Mouse (Mus musculus) lung, embryonic 14.5 days (tissue): ENCODE results near the gene Plekhh2. TPM values are rescaled to one million over a fixed set of nuclear protein-coding genes. Genes with fewer than 3 reads are reported as not detected.

Source experiments
- ATAC-seq: fragments of 200-750 bp; cut with Nextera tagmentation; 2 replicates; pipeline ENCODE4 v1.8.0; 2017; ENCODE audit warnings: mild to moderate bottlenecking, moderate TSS enrichment, moderate library complexity; ENCODE audit not compliant: insufficient read depth
- DNase-seq: peaks from one replicate; pipeline ENCODE4 v3.0.0-alpha.2; 2015
- H3K27ac ChIP-seq: fragments of 300-500 bp; sonication (generic); 2 replicates; pipeline ENCODE4 v1.5.1; 2014; ENCODE audit warnings: low read depth, mild to moderate bottlenecking, moderate library complexity
- H3K27me3 ChIP-seq: fragments of 300-500 bp; sonication (generic); 2 replicates; pipeline ENCODE4 v1.6.1; 2014; ENCODE audit warnings: low read length, control low read depth; ENCODE audit not compliant: insufficient read depth
- H3K36me3 ChIP-seq: fragments of 300-500 bp; sonication (generic); 2 replicates; pipeline ENCODE4 v1.6.1; 2014; ENCODE audit warnings: control low read depth; ENCODE audit not compliant: insufficient read depth
- H3K4me1 ChIP-seq: fragments of 300-500 bp; sonication (generic); 2 replicates; pipeline ENCODE4 v1.6.1; 2014; ENCODE audit warnings: antibody characterized with exemption, control low read depth; ENCODE audit not compliant: insufficient read depth
- H3K4me2 ChIP-seq: fragments of 300-500 bp; sonication (generic); 2 replicates; pipeline ENCODE4 v1.6.1; 2014; ENCODE audit warnings: mild to moderate bottlenecking
- H3K4me3 ChIP-seq: fragments of 300-500 bp; sonication (generic); 2 replicates; pipeline ENCODE4 v1.5.1; 2014; ENCODE audit warnings: low read depth, low read length
- H3K9ac ChIP-seq: fragments of 300-500 bp; sonication (generic); 2 replicates; pipeline ENCODE4 v1.6.1; 2014
- H3K9me3 ChIP-seq: fragments of 300-500 bp; sonication (generic); 2 replicates; pipeline ENCODE4 v1.6.1; 2016; ENCODE audit warnings: low read depth, low read length, control low read depth
- CTCF ChIP-seq: IDR thresholded peaks from 2 replicates; pipeline ENCODE4 v1.5.1; 2016; ENCODE audit warnings: antibody characterized with exemption, low read depth
- WGBS: fragments of 180-500 bp; shearing (Covaris S2); extraction: QIAGEN DNeasy Blood & Tissue Kit; methylation state at CpG from one replicate; pipeline ENCODE4 v1.1.7; 2014; 5-methylcytosine and 5-hydroxymethylcytosine counted together
- polyA plus RNA-seq: library from polyadenylated mRNA; unstranded; fragments of >200 nt; fragmentation: Nextera tagmentation; extraction: Ambion mirVana; gene quantifications from 2 replicates; pipeline ENCODE4 v1.2.1, GENCODE M21; 2014

Gene Plekhh2
- polyA plus RNA-seq, 1 experiment from 2014 or later: 11.1 TPM

GRCm38 (mm10) chr17:84482831-84483230 is 28.9 kb upstream of the Plekhh2 start:
- no peaks in the 10 kb centered on the region for H3K36me3 ChIP-seq
- ATAC-seq (no peak), DNase-seq (no peak)
- 85% methylated on average over 3 of the region's 3 CpGs for WGBS
- no peaks in the 10 kb centered on the region for H3K9me3 ChIP-seq
- no peak overlapping the region for H3K4me2 ChIP-seq
- no peak overlapping the region for H3K9ac ChIP-seq
- H3K4me1 ChIP-seq: no peaks in the 10 kb centered on the region
- no peak overlapping the region for H3K4me3 ChIP-seq
- no peaks in the 10 kb centered on the region for H3K27me3 ChIP-seq
- no peak overlapping the region for H3K27ac ChIP-seq
- no peak for TF ChIP-seq CTCF

GRCm38 (mm10) chr17:84483673-84484320 is 27.9 kb upstream of the Plekhh2 start:
- Histone ChIP-seq H3K36me3 (no peaks in the 10 kb centered on the region), H3K9me3 (no peaks in the 10 kb centered on the region), H3K4me3 (no peak overlapping the region), H3K27me3 (no peaks in the 10 kb centered on the region), H3K27ac (no peak overlapping the region), H3K9ac (no peak overlapping the region), H3K4me1 (no peaks in the 10 kb centered on the region), H3K4me2 (no peak overlapping the region)
- DNase-seq: no peak
- ATAC-seq: no peak
- TF ChIP-seq CTCF: no peak
- WGBS: 59% methylated on average over 6 of the region's 6 CpGs

GRCm38 (mm10) chr17:84487415-84487814 is 24.3 kb upstream of the Plekhh2 start:
- no peak overlapping the region for H3K9ac ChIP-seq
- ATAC-seq: no peak
- H3K27me3 ChIP-seq: no peaks in the 10 kb centered on the region
- H3K27ac ChIP-seq: no peak overlapping the region
- no peaks in the 10 kb centered on the region for H3K9me3 ChIP-seq
- no peak overlapping the region for H3K4me3 ChIP-seq
- no peak for TF ChIP-seq CTCF
- H3K4me1 ChIP-seq: no peaks in the 10 kb centered on the region
- no peak overlapping the region for H3K4me2 ChIP-seq
- no peaks in the 10 kb centered on the region for H3K36me3 ChIP-seq
- no peak for DNase-seq
- WGBS: 79% methylated on average over 2 of the region's 2 CpGs

GRCm38 (mm10) chr17:84492255-84492880 is 19.3 kb upstream of the Plekhh2 start:
- WGBS: 38% methylated on average over 5 of the region's 5 CpGs
- H3K4me1 ChIP-seq: no peaks in the 10 kb centered on the region
- no peak overlapping the region for H3K4me2 ChIP-seq
- ATAC-seq (no peak), DNase-seq (peak; percentile 35)
- H3K27ac ChIP-seq: no peak overlapping the region
- no peak overlapping the region for H3K4me3 ChIP-seq
- no peak overlapping the region for H3K9ac ChIP-seq
- H3K36me3 ChIP-seq: no peaks in the 10 kb centered on the region
- no peaks in the 10 kb centered on the region for H3K9me3 ChIP-seq
- no peak for TF ChIP-seq CTCF
- no peaks in the 10 kb centered on the region for H3K27me3 ChIP-seq

GRCm38 (mm10) chr17:84497026-84497425 is 14.7 kb upstream of the Plekhh2 start:
- no peak for TF ChIP-seq CTCF
- H3K4me3 ChIP-seq: no peak overlapping the region
- no peaks in the 10 kb centered on the region for H3K27me3 ChIP-seq
- H3K9me3 ChIP-seq: no peaks in the 10 kb centered on the region
- no peak overlapping the region for H3K4me2 ChIP-seq
- H3K4me1 ChIP-seq: no peaks in the 10 kb centered on the region
- no peak for DNase-seq
- 88% methylated on average over 5 of the region's 5 CpGs for WGBS
- no peaks in the 10 kb centered on the region for H3K36me3 ChIP-seq
- no peak overlapping the region for H3K27ac ChIP-seq
- H3K9ac ChIP-seq: no peak overlapping the region
- ATAC-seq: no peak

- H3K4me1 ChIP-seq: no peaks in the 10 kb centered on the region
- H3K27ac ChIP-seq: no peak overlapping the region
- no peaks in the 10 kb centered on the region for H3K9me3 ChIP-seq
- ATAC-seq: no peak
- no peaks in the 10 kb centered on the region for H3K36me3 ChIP-seq
- no peak overlapping the region for H3K4me2 ChIP-seq
- H3K4me3 ChIP-seq: no peak overlapping the region
- no peak for DNase-seq
- TF ChIP-seq CTCF: no peak
- no peaks in the 10 kb centered on the region for H3K27me3 ChIP-seq
- 31% methylated on average over 2 of the region's 2 CpGs for WGBS
- H3K9ac ChIP-seq: no peak overlapping the region
Observed at GRCm38 (mm10) chr17:84497559-84497958, 14.1 kb upstream of the Plekhh2 start.

GRCm38 (mm10) chr17:84497972-84498604 is 13.6 kb upstream of the Plekhh2 start:
- no peak overlapping the region for H3K9ac ChIP-seq
- H3K27me3 ChIP-seq: no peaks in the 10 kb centered on the region
- WGBS: 53% methylated on average over 3 of the region's 3 CpGs
- no peak for TF ChIP-seq CTCF
- no peak overlapping the region; the same call in 1 of the 2 replicates for H3K27ac ChIP-seq
- no peaks in the 10 kb centered on the region for H3K36me3 ChIP-seq
- no peaks in the 10 kb centered on the region for H3K4me1 ChIP-seq
- H3K4me3 ChIP-seq: no peak overlapping the region
- ATAC-seq: no peak
- no peak overlapping the region for H3K4me2 ChIP-seq
- DNase-seq: no peak
- no peaks in the 10 kb centered on the region for H3K9me3 ChIP-seq
